Mouse (Mus musculus) right cerebral cortex, postnatal 25 days (tissue): ENCODE data around the gene Insl3.
"Not testable (repeated sequence)": the region's sequence is repeated elsewhere in the genome, so short reads cannot be mapped to it uniquely, and the experiment has no call there.

Source experiments
- DNase-seq: peaks from one replicate; pipeline ENCODE4 v3.0.0; 2022

The Insl3 gene

DNA sequence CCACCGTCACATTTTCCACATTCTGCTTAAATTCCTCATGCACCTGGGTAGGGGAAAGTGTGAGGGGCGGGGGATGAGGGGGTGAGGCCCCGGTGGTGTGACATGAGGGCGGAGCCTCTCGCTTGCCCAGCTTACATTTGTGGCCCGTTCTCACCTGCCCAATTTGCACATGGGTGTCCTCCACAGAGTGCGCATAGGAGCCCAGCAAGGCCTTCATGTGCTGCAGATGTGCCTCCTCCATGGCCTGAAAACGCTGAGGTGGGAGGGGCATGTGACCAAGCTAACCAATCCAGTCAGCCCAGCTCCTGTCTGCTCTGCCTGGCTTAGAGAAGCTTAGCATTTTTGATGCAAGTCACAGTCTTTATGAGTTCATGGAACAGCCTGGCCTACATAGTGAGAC lies 26.5 kb downstream of the Insl3 start:
- DNase-seq: no peak

GRCm38 (mm10) chr8:71716561-71717053 lies 27.6 kb downstream of the Insl3 start:
- no peak for DNase-seq

GRCm38 (mm10) chr8:71717096-71717495 lies 28.1 kb downstream of the Insl3 start:
- no peak for DNase-seq

- DNase-seq: no peak
Measured at GRCm38 (mm10) chr8:71718252-71718651, 29.2 kb downstream of the Insl3 start.

- DNase-seq: peak; percentile 48
Measured at GRCm38 (mm10) chr8:71719218-71719617, 30.2 kb downstream of the Insl3 start.

DNA sequence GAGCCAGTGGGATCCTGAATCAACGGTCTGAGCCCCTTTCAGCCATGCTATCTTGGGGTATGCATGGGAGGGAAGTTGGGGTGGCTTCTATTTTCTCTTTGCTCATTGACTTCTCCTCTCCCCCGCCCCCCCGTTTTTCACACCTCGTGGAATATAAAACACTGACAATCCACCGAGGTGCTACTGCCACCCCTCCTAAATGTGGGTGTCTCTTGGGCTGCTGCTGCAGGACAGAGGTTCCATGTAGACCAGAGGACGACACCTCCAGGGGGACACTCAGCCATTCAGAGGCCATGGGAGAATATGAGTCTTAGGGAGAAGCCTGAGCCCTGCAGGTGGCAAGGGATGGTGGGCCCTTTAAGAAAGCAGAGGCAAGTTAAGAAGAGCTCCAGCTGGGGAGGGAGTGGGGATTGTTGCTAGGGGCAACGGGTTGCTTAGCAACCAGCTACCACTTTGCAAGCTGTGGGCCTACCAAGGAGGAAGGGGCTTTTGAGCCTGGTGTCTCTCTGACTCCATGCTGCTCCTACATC lies 31.0 kb downstream of the Insl3 start:
- DNase-seq: peak; percentile 80

DNA sequence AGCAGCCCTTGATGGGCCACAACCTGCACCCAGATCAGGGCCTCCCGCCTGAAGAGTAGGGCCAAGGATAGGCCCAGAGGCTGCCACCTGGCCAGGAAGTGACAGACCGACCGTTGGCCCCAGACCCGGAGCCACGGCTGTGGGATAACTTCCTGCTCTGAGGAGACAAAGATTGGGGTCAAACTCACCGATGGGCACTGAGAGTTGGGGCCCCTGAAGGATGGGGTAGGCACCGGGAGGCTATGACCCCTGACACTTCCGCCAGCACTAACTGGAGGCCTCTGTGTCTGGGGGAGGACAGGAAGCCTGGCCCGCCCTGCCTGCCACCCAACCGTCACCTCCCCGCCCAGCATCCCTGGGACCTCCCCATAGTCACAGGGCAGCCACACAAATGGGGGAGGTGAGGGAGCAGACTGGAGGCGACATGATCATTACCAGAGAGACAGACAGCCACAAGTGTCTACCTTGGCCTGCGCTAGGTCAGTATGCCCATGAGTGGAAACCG lies 34.1 kb downstream of the Insl3 start:
- DNase-seq: no peak

DNA sequence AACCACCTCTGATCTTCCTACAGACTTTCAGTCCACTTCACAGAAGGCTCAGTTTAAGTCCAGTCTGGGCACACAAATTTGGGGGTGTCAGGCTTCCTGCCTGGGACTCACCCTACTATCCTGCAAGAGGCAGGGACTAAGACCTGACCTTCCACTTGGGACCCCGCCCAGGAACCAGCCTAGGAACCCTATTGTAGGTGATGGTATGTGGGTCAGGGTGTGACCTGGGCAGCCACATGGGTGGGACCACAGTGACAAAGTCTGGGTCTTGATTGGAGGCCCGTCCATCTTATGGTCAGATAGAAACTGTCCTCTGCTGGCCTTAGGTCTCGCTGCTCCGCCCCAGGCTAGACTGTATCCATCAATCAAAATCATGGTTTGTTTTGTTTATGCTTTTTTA lies 35.4 kb downstream of the Insl3 start:
- DNase-seq: no peak

DNA sequence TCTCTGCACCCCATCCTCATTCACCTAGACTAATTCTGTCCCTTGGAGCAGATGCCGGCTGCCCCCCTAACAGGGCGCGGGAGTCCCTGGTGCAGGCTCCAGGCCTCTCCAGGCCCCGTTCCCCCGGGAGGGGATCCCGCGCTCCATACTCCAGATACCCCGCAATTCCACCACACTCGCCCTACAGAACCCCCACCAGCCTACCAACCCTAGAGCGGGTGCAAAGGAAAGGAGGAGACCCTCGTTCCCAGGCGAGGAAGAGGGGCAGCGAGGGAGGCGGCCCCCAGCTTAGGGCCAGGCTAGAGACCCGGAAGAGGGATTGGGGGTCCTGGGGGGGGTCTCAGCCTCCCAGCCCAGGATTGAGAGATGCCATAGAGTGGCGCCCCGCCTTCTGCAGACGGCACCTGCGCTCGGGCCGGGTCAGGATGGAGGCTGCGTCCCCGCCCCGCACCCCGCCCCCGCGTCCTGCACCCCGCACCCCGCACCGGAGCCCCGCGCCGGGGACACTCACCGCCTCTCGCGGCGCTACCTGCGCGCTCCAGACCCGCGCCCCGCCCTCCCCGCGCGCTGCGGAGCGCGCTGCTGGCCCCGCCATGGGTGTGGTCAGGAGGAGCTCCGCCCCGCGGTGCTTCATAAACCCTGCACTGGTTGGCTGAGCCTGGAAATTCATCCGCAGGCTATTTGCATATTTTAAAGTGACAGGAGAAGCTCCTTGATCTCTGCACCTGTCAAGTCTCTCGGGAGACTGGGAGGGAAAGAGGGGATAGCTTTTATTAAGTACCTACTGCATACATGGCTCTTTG lies 36.3 kb downstream of the Insl3 start, which contains the start of gene Fcho1:
Gene Fcho1 (minus strand): TSS at position 595 of the 803 bp plus-strand sequence.
- DNase-seq: peak; percentile 85

GRCm38 (mm10) chr8:71728240-71728785 lies 39.3 kb downstream of the Insl3 start:
- DNase-seq: peak; percentile 48

- DNase-seq: no peak
Measured at GRCm38 (mm10) chr8:71728826-71729620, 40.0 kb downstream of the Insl3 start.

DNA sequence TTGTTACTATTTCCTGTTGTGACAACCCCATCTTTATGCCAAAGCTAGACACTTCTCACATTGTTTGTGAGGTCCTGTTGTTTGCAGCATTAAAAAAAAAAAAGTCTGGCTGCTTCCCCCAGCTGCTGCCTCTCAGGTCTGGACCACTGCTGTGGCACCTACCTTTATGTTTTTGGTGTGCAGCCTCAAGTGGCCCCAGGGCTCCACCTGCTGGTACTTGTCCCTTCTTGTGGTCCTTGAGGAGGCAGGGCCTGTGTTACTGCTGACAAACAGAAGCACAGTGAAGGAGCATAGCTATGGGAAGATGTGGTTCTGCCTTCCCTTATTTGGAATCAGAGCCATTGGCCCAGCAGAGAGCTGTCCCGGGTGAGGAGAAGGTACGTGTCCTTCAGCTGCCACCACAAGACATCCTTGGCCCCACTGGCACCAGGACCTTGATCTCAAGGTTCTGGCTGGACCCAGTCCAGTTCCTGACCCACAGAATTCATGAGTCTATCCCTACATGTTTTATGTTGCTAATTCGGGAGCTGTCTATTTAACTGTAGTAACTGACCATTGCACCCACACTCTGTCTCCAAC lies 42.7 kb downstream of the Insl3 start:
- DNase-seq: peak; percentile 67

- DNase-seq: not testable (repeated sequence)
Measured at GRCm38 (mm10) chr8:71738316-71738715, 49.3 kb downstream of the Insl3 start.
